Mouse (Mus musculus) midbrain, postnatal 0 days (tissue): Measurements from ENCODE around the gene Slc37a1. TPM values are rescaled to one million over a fixed set of nuclear protein-coding genes. Genes with fewer than 3 reads are reported as not detected.

ENCODE experiments used
- ATAC-seq: fragments of 200-750 bp; cut with Nextera tagmentation; 2 replicates; pipeline ENCODE4 v1.8.0; 2017; ENCODE audit warnings: moderate number of reproducible peaks, mild to moderate bottlenecking, moderate TSS enrichment, moderate library complexity; ENCODE audit not compliant: low FRiP score
- DNase-seq: peaks from one replicate; pipeline ENCODE4 v3.0.0-alpha.2; 2015; ENCODE audit warnings: low spot score
- H3K27ac ChIP-seq: fragments of 300-500 bp; sonication (generic); 2 replicates; pipeline ENCODE4 v1.5.1; 2014; ENCODE audit warnings: low read depth, mild to moderate bottlenecking, low read length, mixed read lengths
- H3K27me3 ChIP-seq: fragments of 300-500 bp; sonication (generic); 2 replicates; pipeline ENCODE4 v1.6.1; 2014; ENCODE audit warnings: low read length, control low read depth, mixed read lengths; ENCODE audit not compliant: insufficient read depth
- H3K36me3 ChIP-seq: fragments of 300-500 bp; sonication (generic); 2 replicates; pipeline ENCODE4 v1.6.1; 2014; ENCODE audit warnings: low read length, control low read depth, mixed read lengths; ENCODE audit not compliant: insufficient read depth
- H3K4me1 ChIP-seq: fragments of 300-500 bp; sonication (generic); 2 replicates; pipeline ENCODE4 v1.6.1; 2014; ENCODE audit warnings: mild to moderate bottlenecking, control low read depth, antibody characterized with exemption, low read length, mixed read lengths; ENCODE audit not compliant: insufficient read depth
- H3K4me2 ChIP-seq: fragments of 300-500 bp; sonication (generic); 2 replicates; pipeline ENCODE4 v1.6.1; 2014; ENCODE audit warnings: low read depth, mild to moderate bottlenecking, low read length, mixed read lengths; ENCODE audit not compliant: poor library complexity, severe bottlenecking
- H3K4me3 ChIP-seq: fragments of 300-500 bp; sonication (generic); 2 replicates; pipeline ENCODE4 v1.5.1; 2014; ENCODE audit warnings: low read depth, mild to moderate bottlenecking, low read length, moderate library complexity
- H3K9ac ChIP-seq: fragments of 300-500 bp; sonication (generic); replicated peaks from 2 replicates; pipeline ENCODE4 v1.6.1; 2014; ENCODE audit warnings: mild to moderate bottlenecking, low read length, moderate library complexity, mixed read lengths; ENCODE audit not compliant: poor library complexity, severe bottlenecking
- H3K9me3 ChIP-seq: fragments of 300-500 bp; sonication (generic); 2 replicates; pipeline ENCODE4 v1.6.1; 2016; ENCODE audit warnings: low read length, control low read depth
- CTCF ChIP-seq: IDR thresholded peaks from 2 replicates; pipeline ENCODE4 v1.5.1; 2016; ENCODE audit warnings: antibody characterized with exemption, mild to moderate bottlenecking
- WGBS: fragments of 180-500 bp; shearing (Covaris S2); extraction: QIAGEN DNeasy Blood & Tissue Kit; methylation state at CpG from one replicate; pipeline ENCODE4 v1.1.7; 2014; 5-methylcytosine and 5-hydroxymethylcytosine counted together
- polyA plus RNA-seq: library from polyadenylated mRNA; unstranded; fragments of >200 nt; fragmentation: Nextera tagmentation; extraction: Ambion mirVana; gene quantifications from 2 replicates; pipeline ENCODE4 v1.2.1, GENCODE M21; 2015
- total RNA-seq: library from RNA; depleted of rRNA; stranded (reverse); fragments of >200 nt; gene quantifications from 2 replicates; pipeline ENCODE4 v1.2.3, GENCODE M21; 2014

The Slc37a1 gene
- total and polyA plus RNA-seq, 2 experiments from 2014 or later, result 6.9 to 11.0 TPM

- WGBS, result 74% methylated on average over 6 of the region's 6 CpGs
- no peak for TF ChIP-seq CTCF
- no peak for DNase-seq
- Histone ChIP-seq H3K27me3 (no peaks in the 10 kb centered on the region), H3K4me2 (no peak overlapping the region), H3K27ac (no peak overlapping the region), H3K4me1 (peaks cover 3% of the 10 kb centered on the region; the same call in 1 of the 2 replicates), H3K36me3 (no peaks in the 10 kb centered on the region), H3K9me3 (no peaks in the 10 kb centered on the region), H3K4me3 (no peak overlapping the region), H3K9ac (no peak overlapping the region)
- no peak for ATAC-seq
These were observed 11.4 kb upstream of the Slc37a1 start for GRCm38 (mm10) chr17:31275181-31275580.

DNA sequence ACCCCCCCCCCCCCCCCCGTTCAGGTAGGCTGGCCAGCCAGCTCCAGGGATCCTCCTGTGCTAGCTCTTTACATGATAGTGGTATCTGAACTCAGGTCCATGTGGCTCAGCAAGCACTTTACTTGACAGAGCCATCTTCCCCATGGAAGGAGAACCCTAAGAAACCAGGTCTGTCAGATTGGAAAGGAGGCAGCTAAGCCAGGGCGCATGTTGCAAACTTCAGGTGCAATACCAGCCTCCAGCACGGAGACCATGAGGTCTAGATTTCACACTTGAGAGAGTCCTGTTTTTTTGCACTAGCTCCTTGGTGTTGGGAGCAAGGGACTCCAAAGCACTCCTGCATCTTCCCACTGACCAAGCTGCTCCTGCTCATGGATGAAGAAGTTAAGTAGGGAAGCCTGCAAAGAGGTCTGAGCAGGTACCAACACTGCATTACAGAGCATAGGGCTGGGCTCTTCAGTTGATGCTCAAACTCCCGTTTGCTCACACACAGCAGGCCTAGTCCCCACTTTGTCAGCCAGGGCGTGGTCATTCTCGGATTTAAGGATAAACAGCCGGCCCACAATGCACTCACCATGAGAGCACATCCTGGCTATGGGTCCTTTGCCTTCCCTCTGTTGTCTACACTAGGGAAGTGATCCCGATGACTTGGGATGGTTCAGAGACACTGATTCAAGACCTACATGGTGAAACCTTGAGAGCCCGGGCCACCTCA lies 10.2 kb upstream of the Slc37a1 start:
- H3K9ac ChIP-seq, result peak overlapping the region; percentile 37; the same call in 1 of the 2 replicates
- no peaks in the 10 kb centered on the region for H3K9me3 ChIP-seq
- no peaks in the 10 kb centered on the region for H3K27me3 ChIP-seq
- DNase-seq (no peak), ATAC-seq (no peak)
- no peaks in the 10 kb centered on the region for H3K36me3 ChIP-seq
- H3K4me1 ChIP-seq, result peaks cover 3% of the 10 kb centered on the region; the same call in 1 of the 2 replicates
- WGBS, result 27% methylated on average over 9 of the region's 9 CpGs
- peak overlapping the region; percentile 66 for H3K27ac ChIP-seq
- peak overlapping the region; percentile 46 for H3K4me3 ChIP-seq
- peak overlapping the region; percentile 77 for H3K4me2 ChIP-seq
- TF ChIP-seq CTCF, result no peak

GRCm38 (mm10) chr17:31276922-31277918 lies 9.4 kb upstream of the Slc37a1 start, which contains the start of gene Rsph1:
Gene Rsph1 (minus strand): TSS chr17:31277383.
- Histone ChIP-seq H3K4me2 (peak within 1 kb of the TSS; percentile 77), H3K9ac (peak within 1 kb of the TSS; percentile 37), H3K27me3 (no peaks in the 10 kb centered on the region), H3K36me3 (no peaks in the 10 kb centered on the region), H3K9me3 (no peaks in the 10 kb centered on the region), H3K4me1 (peaks cover 3% of the 10 kb centered on the region; the same call in 1 of the 2 replicates), H3K4me3 (peak within 1 kb of the TSS; percentile 46), H3K27ac (peak within 1 kb of the TSS; percentile 66)
- DNase-seq, result peak; percentile 96
- ATAC-seq, result peak; percentile 92
- TF ChIP-seq CTCF, result no peak
- WGBS, result 10% methylated on average over 44 of the region's 44 CpGs

DNA sequence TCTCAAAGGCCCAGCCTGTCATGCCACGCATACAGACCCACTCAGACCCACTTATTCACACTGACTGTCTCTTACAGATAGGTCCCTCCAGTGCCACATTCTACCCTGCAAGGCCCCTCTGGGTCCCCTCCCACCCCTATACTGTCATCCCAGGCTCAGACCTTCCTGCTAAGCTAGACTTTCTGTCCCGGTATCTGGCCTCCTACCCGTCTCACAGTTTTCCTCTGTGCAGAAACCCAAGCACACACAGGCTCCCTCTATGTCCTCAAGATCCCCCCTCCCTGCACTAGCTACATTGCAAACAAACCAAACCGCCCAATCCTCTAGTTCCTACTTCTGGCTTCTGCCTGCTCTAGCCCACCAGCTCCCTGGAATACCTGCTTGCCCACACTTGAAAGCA lies 8.7 kb upstream of the Slc37a1 start:
- ATAC-seq (no peak), DNase-seq (no peak)
- Histone ChIP-seq H3K4me3 (no peak overlapping the region), H3K4me1 (peaks cover 6% of the 10 kb centered on the region; the same call in 1 of the 2 replicates), H3K9ac (no peak overlapping the region), H3K36me3 (no peaks in the 10 kb centered on the region), H3K9me3 (no peaks in the 10 kb centered on the region), H3K27ac (no peak overlapping the region), H3K4me2 (no peak overlapping the region), H3K27me3 (no peaks in the 10 kb centered on the region)
- WGBS, result 78% methylated on average over 4 of the region's 4 CpGs
- no peak for TF ChIP-seq CTCF

- H3K9me3 ChIP-seq, result no peaks in the 10 kb centered on the region
- H3K4me2 ChIP-seq, result no peak overlapping the region
- no peak overlapping the region for H3K4me3 ChIP-seq
- no peak for TF ChIP-seq CTCF
- H3K27ac ChIP-seq, result no peak overlapping the region
- WGBS, result 81% methylated on average over 9 of the region's 9 CpGs
- H3K36me3 ChIP-seq, result no peaks in the 10 kb centered on the region
- peaks cover 6% of the 10 kb centered on the region; the same call in 1 of the 2 replicates for H3K4me1 ChIP-seq
- H3K27me3 ChIP-seq, result no peaks in the 10 kb centered on the region
- ATAC-seq (no peak), DNase-seq (no peak)
- H3K9ac ChIP-seq, result no peak overlapping the region
These were observed 7.1 kb upstream of the Slc37a1 start for GRCm38 (mm10) chr17:31279541-31279940.
